Mouse (Mus musculus): ENCODE data around the gene Rnf150.
"Not testable (repeated sequence)": the region's sequence is repeated elsewhere in the genome, so short reads cannot be mapped to it uniquely, and the experiment has no call there.

Gene Rnf150

GRCm38 (mm10) chr8:83076621-83077020, 213.5 kb downstream of the Rnf150 start:
- no peak for DNase-seq (ENCODE audit: low read depth, low spot score)

GRCm38 (mm10) chr8:83077329-83077728, 214.2 kb downstream of the Rnf150 start:
- no peak for DNase-seq (ENCODE audit: low read depth, low spot score)

- DNase-seq (ENCODE audit: low read depth, low spot score), result no peak
Measured at GRCm38 (mm10) chr8:83078701-83079533, 215.8 kb downstream of the Rnf150 start.

GRCm38 (mm10) chr8:83079534-83079844, 216.3 kb downstream of the Rnf150 start:
- DNase-seq (ENCODE audit: low read depth, low spot score), result no peak

- DNase-seq (ENCODE audit: low read depth, low spot score), result no peak
Measured at GRCm38 (mm10) chr8:83081266-83081665, 218.1 kb downstream of the Rnf150 start.

GRCm38 (mm10) chr8:83081806-83082205, 218.7 kb downstream of the Rnf150 start:
- DNase-seq (ENCODE audit: low read depth, low spot score), result not testable (repeated sequence)

- no peak for DNase-seq (ENCODE audit: low read depth, low spot score)
Measured at GRCm38 (mm10) chr8:83082251-83082650, 219.1 kb downstream of the Rnf150 start.

- DNase-seq (ENCODE audit: low read depth, low spot score), result no peak
Measured at GRCm38 (mm10) chr8:83083452-83083851, 220.3 kb downstream of the Rnf150 start.

- DNase-seq (ENCODE audit: low read depth, low spot score), result no peak
Measured at GRCm38 (mm10) chr8:83085581-83085980, 222.4 kb downstream of the Rnf150 start.

GRCm38 (mm10) chr8:83086625-83087024, 223.5 kb downstream of the Rnf150 start:
- DNase-seq (ENCODE audit: low read depth, low spot score), result no peak

GRCm38 (mm10) chr8:83087604-83088003, 224.4 kb downstream of the Rnf150 start:
- DNase-seq (ENCODE audit: low read depth, low spot score), result no peak

GRCm38 (mm10) chr8:83088156-83088555, 225.0 kb downstream of the Rnf150 start:
- no peak for DNase-seq (ENCODE audit: low read depth, low spot score)

GRCm38 (mm10) chr8:83089336-83089986, 226.3 kb downstream of the Rnf150 start:
- DNase-seq (ENCODE audit: low read depth, low spot score), result peak; percentile 85

GRCm38 (mm10) chr8:83090446-83090845, 227.3 kb downstream of the Rnf150 start:
- DNase-seq (ENCODE audit: low read depth, low spot score), result no peak

GRCm38 (mm10) chr8:83100041-83100440, 236.9 kb downstream of the Rnf150 start:
- DNase-seq (ENCODE audit: low read depth, low spot score), result no peak

- no peak for DNase-seq (ENCODE audit: low read depth, low spot score)
Measured at GRCm38 (mm10) chr8:83102957-83103510, 239.9 kb downstream of the Rnf150 start.

GRCm38 (mm10) chr8:83103968-83104367, 240.8 kb downstream of the Rnf150 start:
- DNase-seq (ENCODE audit: low read depth, low spot score), result no peak

GRCm38 (mm10) chr8:83109756-83110155, 246.6 kb downstream of the Rnf150 start:
- no peak for DNase-seq (ENCODE audit: low read depth, low spot score)

GRCm38 (mm10) chr8:83110177-83110576, 247.0 kb downstream of the Rnf150 start:
- no peak for DNase-seq (ENCODE audit: low read depth, low spot score)

GRCm38 (mm10) chr8:83135086-83135485, 271.9 kb downstream of the Rnf150 start:
- DNase-seq (ENCODE audit: low read depth, low spot score), result no peak

GRCm38 (mm10) chr8:83140068-83140467, 276.9 kb downstream of the Rnf150 start:
- no peak for DNase-seq (ENCODE audit: low read depth, low spot score)

GRCm38 (mm10) chr8:83140701-83141111, 277.6 kb downstream of the Rnf150 start:
- no peak for DNase-seq (ENCODE audit: low read depth, low spot score)

All from telencephalon, adult 2 months (tissue).